Mouse (Mus musculus) E14TG2a.4 (cell line): ENCODE data around the gene March8.

Experiments used
- H3K27me3 ChIP-seq: 2 replicates; pipeline ENCODE4 v1.6.1; 2014; ENCODE audit warnings: low read length, control low read depth; ENCODE audit not compliant: insufficient read depth
- H3K36me3 ChIP-seq: 2 replicates; pipeline ENCODE4 v1.6.1; 2014; ENCODE audit warnings: low read length, control low read depth; ENCODE audit not compliant: insufficient read depth
- H3K4me1 ChIP-seq: replicated peaks from 2 replicates; pipeline ENCODE4 v1.6.1; 2014; ENCODE audit warnings: low read depth, low read length, control low read depth
- H3K4me3 ChIP-seq: replicated peaks from 2 replicates; pipeline ENCODE4 v1.5.1; 2014; ENCODE audit warnings: mild to moderate bottlenecking, low read length
- H3K9me3 ChIP-seq: 2 replicates; pipeline ENCODE4 v1.6.1; 2014; ENCODE audit warnings: low read length, control low read depth
- CTCF ChIP-seq: conservative IDR thresholded peaks from 2 replicates; pipeline ENCODE4 v1.5.1; 2014; ENCODE audit warnings: low read length
- NANOG ChIP-seq: IDR thresholded peaks from 2 replicates; pipeline ENCODE4 v1.6.1; 2014; ENCODE audit warnings: borderline replicate concordance, low read length, mixed read lengths
- POU5F1 ChIP-seq: IDR thresholded peaks from 2 replicates; pipeline ENCODE4 v1.6.1; 2014; ENCODE audit warnings: low read length, borderline replicate concordance

Gene March8

DNA sequence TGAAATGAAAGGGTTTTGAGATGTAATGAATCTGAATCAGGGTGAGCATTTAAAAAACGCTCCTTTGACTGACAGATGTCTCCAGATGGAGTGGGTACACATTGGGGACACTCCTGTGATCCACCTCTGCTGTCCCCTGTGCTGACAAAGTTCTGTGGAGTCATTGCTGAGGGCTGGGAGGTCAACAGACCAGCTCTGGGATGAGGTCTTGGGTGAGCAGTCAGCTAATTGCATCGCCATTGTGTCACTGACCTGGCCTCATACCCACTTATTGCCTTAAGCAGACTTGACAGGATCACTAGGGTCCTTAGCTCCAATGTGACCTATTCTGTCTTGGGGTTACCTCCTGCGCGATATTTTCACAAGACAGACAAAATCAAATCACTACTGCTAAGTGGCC lies 69.4 kb downstream of the March8 start:
- Histone ChIP-seq H3K4me3 (no peak overlapping the region), H3K36me3 (peaks cover 51% of the 10 kb centered on the region), H3K9me3 (no peaks in the 10 kb centered on the region), H3K4me1 (no peaks in the 10 kb centered on the region), H3K27me3 (no peaks in the 10 kb centered on the region)
- TF ChIP-seq CTCF = no peak
- TF ChIP-seq POU5F1 = no peak
- TF ChIP-seq NANOG = no peak

GRCm38 (mm10) chr6:116407956-116408657 lies 70.3 kb downstream of the March8 start:
- no peaks in the 10 kb centered on the region for H3K4me1 ChIP-seq
- H3K9me3 ChIP-seq = no peaks in the 10 kb centered on the region
- TF ChIP-seq POU5F1 (no peak), NANOG (no peak), CTCF (no peak)
- no peak overlapping the region for H3K4me3 ChIP-seq
- H3K27me3 ChIP-seq = no peaks in the 10 kb centered on the region
- peaks cover 45% of the 10 kb centered on the region for H3K36me3 ChIP-seq

DNA sequence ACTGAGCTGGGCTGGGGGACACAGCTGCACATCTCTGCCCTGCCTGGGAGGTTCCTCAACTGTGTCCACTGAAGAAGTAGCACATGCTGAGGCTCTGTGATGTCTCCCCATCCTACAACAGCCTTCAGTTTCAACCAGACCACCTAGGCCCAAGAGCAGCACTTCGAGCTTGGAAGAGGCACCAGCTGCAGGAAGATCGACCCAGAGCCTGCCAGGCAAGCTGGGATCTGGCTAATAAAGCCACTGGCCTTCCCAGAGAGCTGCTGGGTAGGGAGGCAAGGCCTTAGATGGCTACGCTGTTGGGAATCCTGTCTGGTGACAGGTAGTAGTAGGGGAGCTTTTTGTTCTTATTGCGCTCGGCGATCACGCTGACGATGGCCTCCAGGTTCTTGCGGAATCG lies 72.6 kb downstream of the March8 start:
- peaks cover 30% of the 10 kb centered on the region for H3K36me3 ChIP-seq
- no peak overlapping the region for H3K4me3 ChIP-seq
- no peaks in the 10 kb centered on the region for H3K27me3 ChIP-seq
- no peaks in the 10 kb centered on the region for H3K9me3 ChIP-seq
- no peak for TF ChIP-seq NANOG
- no peak for TF ChIP-seq POU5F1
- no peaks in the 10 kb centered on the region for H3K4me1 ChIP-seq

GRCm38 (mm10) chr6:116411716-116412115 lies 73.9 kb downstream of the March8 start:
- Histone ChIP-seq H3K9me3 (no peaks in the 10 kb centered on the region), H3K4me1 (no peaks in the 10 kb centered on the region), H3K27me3 (no peaks in the 10 kb centered on the region), H3K36me3 (peaks cover 19% of the 10 kb centered on the region; the same call in 1 of the 2 replicates), H3K4me3 (no peak overlapping the region)
- TF ChIP-seq CTCF (no peak), NANOG (no peak), POU5F1 (no peak)

DNA sequence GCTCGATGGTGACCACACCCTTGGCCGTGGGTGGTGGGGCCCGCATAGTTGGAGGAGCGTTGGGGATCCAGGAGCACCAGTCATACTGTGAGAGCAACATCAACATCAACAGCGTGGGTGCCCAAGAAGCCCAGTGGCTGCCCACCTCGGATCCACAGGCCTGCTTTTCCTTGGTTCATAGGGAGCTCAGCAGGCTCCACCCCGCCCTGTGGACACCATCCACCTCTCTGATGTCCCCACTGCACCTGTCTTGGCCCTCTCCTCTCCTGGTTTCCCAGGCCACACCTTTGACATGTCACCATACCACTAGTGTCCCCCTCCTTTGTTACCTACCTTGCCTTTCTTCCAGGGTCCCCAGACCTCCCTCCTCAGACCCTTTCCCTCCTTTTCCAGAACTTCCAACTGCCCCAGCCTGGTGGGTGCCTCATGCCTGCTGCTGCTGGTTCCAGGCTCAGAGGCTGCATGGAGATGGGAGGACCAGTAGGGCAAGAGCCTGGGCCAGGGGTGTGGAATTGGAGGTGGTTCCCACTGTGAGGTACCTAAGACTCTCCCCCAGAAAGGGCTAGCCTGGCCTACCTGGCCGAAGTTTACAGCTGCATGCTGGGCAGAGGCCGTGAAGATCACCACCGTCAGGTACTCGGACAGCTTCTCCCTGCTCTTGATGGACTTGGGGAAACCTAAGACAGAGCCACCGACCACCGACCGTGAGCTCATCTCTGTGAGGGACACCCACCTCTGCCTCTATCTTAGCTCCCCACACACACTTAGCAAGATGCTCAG lies 74.9 kb downstream of the March8 start:
- no peak for TF ChIP-seq POU5F1
- TF ChIP-seq NANOG = no peak
- no peak for TF ChIP-seq CTCF
- Histone ChIP-seq H3K36me3 (peaks cover 10% of the 10 kb centered on the region; the same call in 1 of the 2 replicates), H3K4me1 (no peaks in the 10 kb centered on the region)

GRCm38 (mm10) chr6:116415126-116415676 lies 77.4 kb downstream of the March8 start:
- TF ChIP-seq POU5F1 (no peak), CTCF (no peak), NANOG (no peak)
- no peaks in the 10 kb centered on the region for H3K4me1 ChIP-seq
- H3K9me3 ChIP-seq = no peaks in the 10 kb centered on the region
- peaks cover 6% of the 10 kb centered on the region; the same call in 1 of the 2 replicates for H3K36me3 ChIP-seq
- H3K27me3 ChIP-seq = no peaks in the 10 kb centered on the region
- no peak overlapping the region for H3K4me3 ChIP-seq

More for the DNA sequence above, 74.9 kb downstream of the March8 start:
- no peaks in the 10 kb centered on the region for H3K9me3 ChIP-seq
- no peaks in the 10 kb centered on the region for H3K27me3 ChIP-seq
- no peak overlapping the region for H3K4me3 ChIP-seq

DNA sequence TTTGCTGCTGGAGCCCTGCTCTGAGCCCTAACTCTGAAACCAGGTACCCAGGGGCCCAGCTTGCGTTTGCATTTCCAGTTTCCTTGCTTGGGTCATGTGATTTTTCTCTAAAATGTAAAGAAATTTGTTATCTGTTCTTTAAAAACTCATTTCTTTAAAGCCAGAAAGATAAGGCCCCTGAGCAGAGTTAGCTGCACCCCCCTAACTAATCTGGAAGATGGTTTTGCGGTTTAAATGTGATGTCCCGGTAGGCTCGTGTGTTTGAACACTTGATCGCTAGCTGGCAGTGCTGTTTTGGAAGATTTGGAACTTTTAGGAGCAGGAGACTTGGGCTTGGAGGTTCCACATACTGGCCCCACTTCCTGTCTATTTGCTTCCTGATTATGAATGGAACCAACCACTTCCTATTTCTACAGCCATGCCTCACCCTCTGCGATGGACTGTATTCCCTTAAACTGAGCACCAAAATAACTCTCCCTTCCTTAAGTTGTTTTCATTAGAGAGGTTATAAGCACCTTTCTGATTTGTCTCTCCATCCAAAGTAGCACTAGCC lies 78.3 kb downstream of the March8 start:
- H3K9me3 ChIP-seq = no peaks in the 10 kb centered on the region
- no peak overlapping the region for H3K4me3 ChIP-seq
- no peaks in the 10 kb centered on the region for H3K36me3 ChIP-seq
- no peaks in the 10 kb centered on the region for H3K4me1 ChIP-seq
- H3K27me3 ChIP-seq = no peaks in the 10 kb centered on the region
- TF ChIP-seq CTCF (no peak), POU5F1 (no peak), NANOG (no peak)

GRCm38 (mm10) chr6:116417518-116418315 lies 79.9 kb downstream of the March8 start:
- Histone ChIP-seq H3K27me3 (no peaks in the 10 kb centered on the region), H3K36me3 (no peaks in the 10 kb centered on the region), H3K9me3 (no peaks in the 10 kb centered on the region), H3K4me1 (no peaks in the 10 kb centered on the region), H3K4me3 (no peak overlapping the region)
- TF ChIP-seq NANOG (no peak), CTCF (peak; percentile 38)
